Mouse (Mus musculus): Measurements from ENCODE around the gene Vamp3. TPM values are rescaled to one million over a fixed set of nuclear protein-coding genes. Genes with fewer than 3 reads are reported as not detected.

Vamp3 gene
- polyA plus RNA-seq, 1 experiment, result not detected

GRCm38 (mm10) chr4:150998626-150999025 is 59.1 kb downstream of the Vamp3 start:
- whole genome bisulfite sequencing, result 95% methylated on average over 9 of the region's 9 CpGs
- no peak overlapping the region for H3K4me3 ChIP-seq (ENCODE audit: insufficient read depth, low read depth, low read length)
- peaks cover 15% of the 10 kb centered on the region for H3K4me1 ChIP-seq (ENCODE audit: control insufficient read depth, insufficient read depth, low read length)
- no peak overlapping the region for H3K27ac ChIP-seq (ENCODE audit: insufficient read depth, low read depth, low read length)
- TF ChIP-seq POLR2A (IDR thresholded peaks at IDR 0.05; ENCODE audit: insufficient read depth, low read depth, low read length) (no peak), CTCF (IDR thresholded peaks at IDR 0.05; ENCODE audit: insufficient read depth, low read depth, low read length) (no peak)

Other genes starting within 250 kb of the Vamp3 start
- gene Errfi1, start 204.0 kb downstream of the Vamp3 start, polyA plus RNA-seq (2012; ENCODE audit: insufficient read depth, insufficient read length, low replicate concordance, missing spikeins), result not detected in 2 replicates
- gene Park7, start 143.5 kb downstream of the Vamp3 start, polyA plus RNA-seq (2012; ENCODE audit: insufficient read depth, insufficient read length, low replicate concordance, missing spikeins), result not detected in 2 replicates
- gene Tnfrsf9, start 143.4 kb downstream of the Vamp3 start, polyA plus RNA-seq (2012; ENCODE audit: insufficient read depth, insufficient read length, low replicate concordance, missing spikeins), result not detected in 2 replicates
- gene Uts2, start 60.9 kb downstream of the Vamp3 start, polyA plus RNA-seq (2012; ENCODE audit: insufficient read depth, insufficient read length, low replicate concordance, missing spikeins), result not detected in 2 replicates
- gene Per3, start 13.3 kb downstream of the Vamp3 start, polyA plus RNA-seq (2012; ENCODE audit: insufficient read depth, insufficient read length, low replicate concordance, missing spikeins), result not detected in 2 replicates
- not detected in 2 replicates for gene Gm13090, start 31.6 kb upstream of the Vamp3 start, polyA plus RNA-seq (2012; ENCODE audit: insufficient read depth, insufficient read length, low replicate concordance, missing spikeins)